Comparison of ENCODE assay signal across 20 mouse cellular contexts in genomic region chr5:24369767-24370166, GRCm38 (mm10). TPM values are rescaled to one million over a fixed set of nuclear protein-coding genes. Genes with fewer than 3 reads are reported as not detected.
DNase-seq lines count a peak whose midpoint lies in the region; ATAC-seq and TF ChIP-seq lines count a peak whose summit lies in the region.
"Had no signal": no experiment of that assay in that cellular context is flagged by ENCODE, and none has a peak within 500 bp of the region (broad histone marks: within the 10 kb centered on the region; RNA-seq: fewer than 3 reads in every experiment).

No protein-coding gene starts in this region.

- H3K4me1 ChIP-seq in heart, adult 2 months (ENCODE audit: control insufficient read depth, insufficient read depth, low read length): no peaks in the 10 kb centered on the region; the same call in none of the 2 replicates
- peaks cover 12% of the 10 kb centered on the region for H3K4me1 ChIP-seq in midbrain, embryonic 10.5 days
- H3K4me1 ChIP-seq in midbrain, embryonic 16.5 days (ENCODE audit: control insufficient read depth, insufficient read depth, low read length): no peaks in the 10 kb centered on the region
- H3K4me1 ChIP-seq in stomach, embryonic 15.5 days: peaks cover 7% of the 10 kb centered on the region
- H3K4me1 ChIP-seq in stomach, postnatal 0 days (replicated peaks; ENCODE audit: control insufficient read depth, insufficient read depth): no peaks in the 10 kb centered on the region; the same call in 1 of the 2 replicates

- TF ChIP-seq POLR2A in heart, adult 2 months (IDR thresholded peaks at IDR 0.05; ENCODE audit: insufficient read depth, low read depth, low read length): no peak

- intact Hi-C loops in heart, adult 2 months (cut with DNase I): no loop called here

- no peak for TF ChIP-seq EP300 in heart, adult 2 months (IDR thresholded peaks at IDR 0.05; ENCODE audit: insufficient read depth, low read depth, low read length)
- TF ChIP-seq EP300 in stomach, postnatal 0 days (optimal IDR thresholded peaks at IDR 0.05): no peak

- H3K9ac ChIP-seq in heart, adult 2 months (ENCODE audit: low read depth, low read length): no peak overlapping the region
- no peak overlapping the region for H3K9ac ChIP-seq in midbrain, embryonic 16.5 days (ENCODE audit: low read depth, low read length)
- no peak overlapping the region for H3K9ac ChIP-seq in stomach, embryonic 15.5 days
- no peak overlapping the region for H3K9ac ChIP-seq in stomach, postnatal 0 days (ENCODE audit: low read length)

- peak; percentile 91 for DNase-seq in heart, adult 11 months
- no peak for DNase-seq in heart, adult 2 months
- no peak for DNase-seq in midbrain, embryonic 10.5 days (ENCODE audit: low spot score)
- no peak for DNase-seq in stomach, postnatal 0 days (ENCODE audit: low spot score)
- DNase-seq: adrenal gland, adult 2 months; adrenal gland, adult 8-10 months; adrenal gland, postnatal 10 days; adrenal gland, postnatal 14 days; adrenal gland, postnatal 25 days; adrenal gland, postnatal 36 days; B cell, adult 2 months; cerebellum, adult 11 months; cerebellum, adult 11-12 months; cerebellum, adult 18-20 months had no signal

- no peak overlapping the region for H3K4me2 ChIP-seq in midbrain, embryonic 16.5 days (ENCODE audit: low read length)
- H3K4me2 ChIP-seq in stomach, embryonic 15.5 days: no peak overlapping the region
- no peak overlapping the region for H3K4me2 ChIP-seq in stomach, postnatal 0 days (replicated peaks; ENCODE audit: low read depth)

- no peak overlapping the region for H3K4me3 ChIP-seq in heart, adult 2 months
- H3K4me3 ChIP-seq in midbrain, embryonic 10.5 days: no peak overlapping the region
- H3K4me3 ChIP-seq in midbrain, embryonic 16.5 days (ENCODE audit: low read depth, low read length): no peak overlapping the region
- no peak overlapping the region for H3K4me3 ChIP-seq in stomach, embryonic 15.5 days (replicated peaks)
- H3K4me3 ChIP-seq in stomach, postnatal 0 days (ENCODE audit: low read depth, low read length): no peak overlapping the region

- H3K36me3 ChIP-seq in heart, adult 2 months (ENCODE audit: control insufficient read depth, insufficient read depth, low read length): no peaks in the 10 kb centered on the region
- H3K36me3 ChIP-seq in midbrain, embryonic 10.5 days: no peaks in the 10 kb centered on the region
- no peaks in the 10 kb centered on the region for H3K36me3 ChIP-seq in midbrain, embryonic 16.5 days (ENCODE audit: control insufficient read depth, insufficient read depth, low read length)
- H3K36me3 ChIP-seq in stomach, embryonic 15.5 days: no peaks in the 10 kb centered on the region
- no peaks in the 10 kb centered on the region for H3K36me3 ChIP-seq in stomach, postnatal 0 days (ENCODE audit: control insufficient read depth, insufficient read depth, low read length)
- H3K36me3 ChIP-seq: G1E had no signal

- no peaks in the 10 kb centered on the region for H3K27me3 ChIP-seq in heart, adult 2 months (ENCODE audit: control insufficient read depth, insufficient read depth, low read length)
- H3K27me3 ChIP-seq in midbrain, embryonic 10.5 days (ENCODE audit: low read depth, poor library complexity, severe bottlenecking): peaks cover 3% of the 10 kb centered on the region; the same call in 1 of the 2 replicates
- H3K27me3 ChIP-seq in midbrain, embryonic 16.5 days (ENCODE audit: control insufficient read depth, insufficient read depth, low read depth, low read length): no peaks in the 10 kb centered on the region
- no peaks in the 10 kb centered on the region for H3K27me3 ChIP-seq in stomach, embryonic 15.5 days (replicated peaks)
- H3K27me3 ChIP-seq in stomach, postnatal 0 days (ENCODE audit: control insufficient read depth, insufficient read depth, low read length): 0 out of 2 replicates have a peak, but pooled peaks cover 2% of the 10 kb centered on the region

- no peak for ATAC-seq in midbrain, embryonic 16.5 days
- peak; percentile 47; the same call in 1 of the 2 replicates for ATAC-seq in stomach, embryonic 15.5 days (ENCODE audit: insufficient read depth, low FRiP score, low read depth)
- ATAC-seq in stomach, postnatal 0 days (ENCODE audit: low FRiP score, low TSS enrichment): no peak
- ATAC-seq: activated CD4-positive, CD25-positive, alpha-beta regulatory T cell, adult 4 months; CD4-positive, CD25-positive, alpha-beta regulatory T cell, adult 4 months; Patski had no signal

- no peaks in the 10 kb centered on the region for H3K79me2 ChIP-seq in heart, adult 2 months (replicated peaks; ENCODE audit: control insufficient read depth, insufficient read depth, low read length)

- no peak for TF ChIP-seq CTCF in heart, adult 2 months (IDR thresholded peaks at IDR 0.05)
- no peak for TF ChIP-seq CTCF in stomach, postnatal 0 days (IDR thresholded peaks at IDR 0.05; ENCODE audit: low read depth)

- WGBS in heart, adult 2 months: 84% methylated on average over 9 of the region's 9 CpGs
- 83% methylated on average over 9 of the region's 9 CpGs for WGBS in midbrain, embryonic 10.5 days
- 79% methylated on average over 9 of the region's 9 CpGs for WGBS in midbrain, embryonic 16.5 days
- WGBS in stomach, embryonic 15.5 days: 88% methylated on average over 9 of the region's 9 CpGs
- 81% methylated on average over 9 of the region's 9 CpGs for WGBS in stomach, postnatal 0 days

- H3K27ac ChIP-seq in heart, adult 2 months: no peak overlapping the region
- H3K27ac ChIP-seq in midbrain, embryonic 10.5 days (replicated peaks): 0 out of 2 replicates have a peak overlapping the region, but pooled peaks have one; percentile 1
- no peak overlapping the region for H3K27ac ChIP-seq in midbrain, embryonic 16.5 days (ENCODE audit: low read length)
- no peak overlapping the region for H3K27ac ChIP-seq in stomach, embryonic 15.5 days
- no peak overlapping the region for H3K27ac ChIP-seq in stomach, postnatal 0 days (replicated peaks)

- H3K9me3 ChIP-seq in midbrain, embryonic 10.5 days (replicated peaks): no peaks in the 10 kb centered on the region
- H3K9me3 ChIP-seq in midbrain, embryonic 16.5 days (replicated peaks; ENCODE audit: control insufficient read depth, low read length, poor library complexity, severe bottlenecking): no peaks in the 10 kb centered on the region
- H3K9me3 ChIP-seq in stomach, embryonic 15.5 days: no peaks in the 10 kb centered on the region
- no peaks in the 10 kb centered on the region for H3K9me3 ChIP-seq in stomach, postnatal 0 days (ENCODE audit: control insufficient read depth, low read length)
- H3K9me3 ChIP-seq: G1E had no signal

RNA-seq across cellular contexts. Expression of gene Nos3, which starts 5.2 kb away (rescaled TPM):
- 10 to 100 TPM; 23.5 to 24.4 TPM for total RNA-seq in heart, adult 2 months (2021)
- 26.3 and 30.7 TPM in 2 replicates for polyA plus RNA-seq in heart, adult 2 months (2012; rRNA removed)
- polyA plus RNA-seq in midbrain, embryonic 10.5 days (2016; fragmentation: Nextera tagmentation; extraction: Ambion mirVana): 7.9 and 9.3 TPM in 2 replicates
- polyA plus RNA-seq in midbrain, embryonic 16.5 days (2015; fragmentation: Nextera tagmentation; extraction: Ambion mirVana): 8.8 and 9.7 TPM in 2 replicates
- polyA plus RNA-seq in stomach, embryonic 15.5 days (2015; fragmentation: Nextera tagmentation; extraction: Ambion mirVana): 6.8 and 8.3 TPM in 2 replicates
- polyA plus RNA-seq in stomach, postnatal 0 days (2015; fragmentation: Nextera tagmentation; extraction: Ambion mirVana): 3.1 and 3.2 TPM in 2 replicates

RNA-seq across cellular contexts. Expression of gene Kcnh2, which starts 18.4 kb away (rescaled TPM):
- total RNA-seq in heart, adult 2 months (2021): 10 to 100 TPM; 59.3 to 68.5 TPM
- 119 and 121 TPM in 2 replicates for polyA plus RNA-seq in heart, adult 2 months (2012; rRNA removed)
- 27.1 and 35.3 TPM in 2 replicates for polyA plus RNA-seq in midbrain, embryonic 10.5 days (2016; fragmentation: Nextera tagmentation; extraction: Ambion mirVana)
- 11.4 and 11.7 TPM in 2 replicates for polyA plus RNA-seq in midbrain, embryonic 16.5 days (2015; fragmentation: Nextera tagmentation; extraction: Ambion mirVana)
- polyA plus RNA-seq in stomach, embryonic 15.5 days (2015; fragmentation: Nextera tagmentation; extraction: Ambion mirVana): 9.6 and 12.1 TPM in 2 replicates
- polyA plus RNA-seq in stomach, postnatal 0 days (2015; fragmentation: Nextera tagmentation; extraction: Ambion mirVana): 3.7 and 3.8 TPM in 2 replicates

RNA-seq across cellular contexts. Expression of gene Atg9b, which starts 22.2 kb away (rescaled TPM):
- total RNA-seq in heart, adult 2 months (2021): 1 to 10 TPM in 1 of 2 experiments, under 1 TPM in 1; 0.89 to 1.1 TPM
- polyA plus RNA-seq in heart, adult 2 months (2012; rRNA removed): 2.2 and 2.3 TPM in 2 replicates
- polyA plus RNA-seq in midbrain, embryonic 10.5 days (2016; fragmentation: Nextera tagmentation; extraction: Ambion mirVana): 0.31 and 0.72 TPM in 2 replicates
- 3.8 and 4.4 TPM in 2 replicates for polyA plus RNA-seq in midbrain, embryonic 16.5 days (2015; fragmentation: Nextera tagmentation; extraction: Ambion mirVana)
- polyA plus RNA-seq in stomach, embryonic 15.5 days (2015; fragmentation: Nextera tagmentation; extraction: Ambion mirVana): 2.0 and 2.5 TPM in 2 replicates
- polyA plus RNA-seq in stomach, postnatal 0 days (2015; fragmentation: Nextera tagmentation; extraction: Ambion mirVana): 4.1 and 5.8 TPM in 2 replicates

RNA-seq across cellular contexts. Expression of gene Abcb8, which starts 23.7 kb away (rescaled TPM):
- 10 to 100 TPM; 81.2 to 89.8 TPM for total RNA-seq in heart, adult 2 months (2021)
- polyA plus RNA-seq in heart, adult 2 months (2012; rRNA removed): 148 and 151 TPM in 2 replicates
- 62.9 and 64.6 TPM in 2 replicates for polyA plus RNA-seq in midbrain, embryonic 10.5 days (2016; fragmentation: Nextera tagmentation; extraction: Ambion mirVana)
- polyA plus RNA-seq in midbrain, embryonic 16.5 days (2015; fragmentation: Nextera tagmentation; extraction: Ambion mirVana): 49.2 and 54.9 TPM in 2 replicates
- 49.9 and 59.5 TPM in 2 replicates for polyA plus RNA-seq in stomach, embryonic 15.5 days (2015; fragmentation: Nextera tagmentation; extraction: Ambion mirVana)
- 29.3 and 30.2 TPM in 2 replicates for polyA plus RNA-seq in stomach, postnatal 0 days (2015; fragmentation: Nextera tagmentation; extraction: Ambion mirVana)

RNA-seq across cellular contexts. Expression of gene Asic3, which starts 43.4 kb away (rescaled TPM):
- under 1 TPM in 1 of 2 experiments, not detected in 1; 0.14 TPM for total RNA-seq in heart, adult 2 months (2021)
- polyA plus RNA-seq in heart, adult 2 months (2012; rRNA removed): 0.32 and 0.59 TPM in 2 replicates
- polyA plus RNA-seq in midbrain, embryonic 10.5 days (2016; fragmentation: Nextera tagmentation; extraction: Ambion mirVana): 0.19 and 0.31 TPM in 2 replicates
- polyA plus RNA-seq in midbrain, embryonic 16.5 days (2015; fragmentation: Nextera tagmentation; extraction: Ambion mirVana): 0.24 TPM in 1 of 2 replicates, not detected in the other
- 0.18 TPM in 1 of 2 replicates, not detected in the other for polyA plus RNA-seq in stomach, embryonic 15.5 days (2015; fragmentation: Nextera tagmentation; extraction: Ambion mirVana)
- polyA plus RNA-seq in stomach, postnatal 0 days (2015; fragmentation: Nextera tagmentation; extraction: Ambion mirVana): 0.10 TPM in 1 of 2 replicates, not detected in the other
- total RNA-seq: adrenal gland, postnatal 14 days had no signal
- polyA plus RNA-seq: CD4-positive, CD25-positive, alpha-beta regulatory T cell, adult 4 months; G1E had no signal
